Mouse (Mus musculus) hematopoietic stem cell, adult 5-6 weeks (primary cell): ENCODE results near the gene Sorcs1. TPM values are rescaled to one million over a fixed set of nuclear protein-coding genes. Genes with fewer than 3 reads are reported as not detected.
A peak's percentile ranks its signal among the peaks of the same experiment; 100 is the strongest.

Experiments
- ATAC-seq, 2 experiments: fragments of 125-278 bp in 1 of 2; replicated peaks in 1 of 2; 2 replicates each; pipeline ENCODE4 v1.8.0; 2016 to 2017; ENCODE audit warnings: inconsistent platforms in 2 of 2, mild to moderate bottlenecking in 2 of 2, moderate number of reproducible peaks in 2 of 2, low read depth in 1 of 2, moderate TSS enrichment in 1 of 2; ENCODE audit not compliant: low FRiP score in 2 of 2, poor library complexity in 2 of 2, severe bottlenecking in 2 of 2, insufficient read depth in 1 of 2, low TSS enrichment in 1 of 2
- total RNA-seq: library from RNA; stranded (forward); fragments of 172-1452, 232-1000 nt; gene quantifications from 2 replicates; pipeline ENCODE4 v1.2.3, GENCODE M21; 2017

Gene Sorcs1
- total RNA-seq, 1 experiment from 2014 or later: not detected

DNA sequence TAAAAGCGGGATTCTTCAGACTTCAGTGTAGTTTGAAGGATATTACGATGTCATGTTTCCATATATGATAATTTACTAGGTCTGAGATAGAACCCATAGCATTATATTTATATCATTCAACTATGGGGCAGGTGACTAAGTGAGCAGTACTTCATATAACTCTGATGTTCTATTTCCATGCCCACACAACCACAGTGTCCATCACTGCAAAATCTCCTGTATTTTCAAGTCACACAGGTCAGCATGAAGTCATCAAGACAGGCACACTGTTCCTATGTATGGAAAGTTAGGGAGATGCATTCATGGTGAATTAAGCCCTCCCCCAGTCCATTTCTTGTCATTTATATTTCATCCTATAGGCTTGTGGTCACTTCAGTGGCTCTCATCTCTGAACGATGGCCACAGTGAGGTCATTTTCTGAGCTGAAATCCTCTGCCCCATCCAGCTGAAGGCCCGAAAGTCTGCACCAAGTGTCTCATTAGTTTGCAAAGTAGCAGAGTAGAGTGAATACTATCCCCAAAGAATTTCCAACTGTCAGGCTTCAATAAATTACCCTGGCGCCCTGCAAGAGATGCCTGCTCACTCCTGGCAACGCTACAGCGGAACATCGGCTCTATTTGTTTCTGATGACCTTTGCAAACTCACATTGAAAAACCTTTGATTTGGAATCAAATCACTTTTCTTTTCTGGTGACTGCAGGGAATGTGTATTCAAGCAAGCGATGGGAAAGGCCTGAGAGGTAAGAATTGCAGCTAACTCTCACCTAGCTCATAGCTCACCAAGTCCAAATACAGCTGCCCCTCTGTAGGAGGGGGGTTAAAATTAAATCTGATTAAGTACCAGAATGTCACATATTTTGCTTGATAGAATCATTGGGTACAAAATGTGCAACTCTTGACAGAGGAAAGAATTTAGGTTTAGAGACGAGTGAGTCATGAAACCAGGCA is 492.4 kb downstream of the Sorcs1 start:
- no peak for ATAC-seq

DNA sequence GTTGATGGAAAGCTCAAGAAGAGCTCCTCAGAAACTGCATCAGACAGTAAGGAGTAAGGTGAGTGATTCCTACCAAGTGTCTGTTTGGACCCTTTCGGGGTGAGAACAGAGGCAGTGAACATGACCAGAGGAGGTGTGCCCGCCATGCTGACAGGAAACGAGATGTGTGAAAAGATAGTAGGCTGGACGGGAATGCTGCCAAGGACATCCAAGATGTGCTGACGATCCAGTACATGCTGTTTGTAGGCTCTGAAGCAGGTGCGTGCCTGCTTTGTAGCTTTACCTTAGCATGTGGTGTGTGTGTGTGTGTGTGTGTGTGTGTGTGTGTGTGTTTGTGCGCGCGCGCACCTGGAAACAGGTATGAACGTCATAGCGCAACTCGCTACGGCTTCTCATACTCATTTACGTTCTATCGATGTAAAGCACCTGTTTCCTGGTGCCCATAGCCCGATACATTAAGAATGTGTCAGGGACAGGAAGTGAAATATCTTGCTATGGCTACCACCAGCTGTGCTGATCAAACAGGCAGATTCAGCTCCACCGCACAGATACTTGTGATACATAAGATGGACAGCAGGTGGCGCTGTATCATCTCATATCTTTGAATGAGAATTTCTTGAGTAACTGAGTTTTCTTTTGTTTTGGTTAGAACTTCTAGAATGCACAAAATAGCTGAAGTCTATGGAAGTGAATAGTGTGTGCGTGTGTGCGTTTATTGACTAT is 493.4 kb downstream of the Sorcs1 start:
- peak; percentile 91 to 93 for ATAC-seq

DNA sequence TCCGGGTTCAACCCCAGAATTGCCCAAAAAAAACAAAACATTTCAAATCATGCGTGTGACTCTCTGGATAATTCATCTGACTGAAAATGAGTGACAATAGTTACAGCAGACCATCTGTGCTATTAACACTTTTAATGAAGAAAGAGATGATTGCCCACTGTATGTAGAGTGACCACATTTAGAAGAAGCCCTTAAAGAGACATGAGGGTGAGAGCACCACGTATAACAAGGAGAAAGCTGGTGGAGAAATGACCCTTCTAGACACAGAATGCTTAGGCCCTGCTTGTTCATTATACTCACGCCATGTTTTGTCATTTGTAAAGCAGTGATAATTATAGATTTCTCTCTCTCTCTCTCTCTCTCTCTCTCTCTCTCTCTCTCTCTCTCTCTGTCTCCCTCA is 499.6 kb downstream of the Sorcs1 start:
- no peak for ATAC-seq

DNA sequence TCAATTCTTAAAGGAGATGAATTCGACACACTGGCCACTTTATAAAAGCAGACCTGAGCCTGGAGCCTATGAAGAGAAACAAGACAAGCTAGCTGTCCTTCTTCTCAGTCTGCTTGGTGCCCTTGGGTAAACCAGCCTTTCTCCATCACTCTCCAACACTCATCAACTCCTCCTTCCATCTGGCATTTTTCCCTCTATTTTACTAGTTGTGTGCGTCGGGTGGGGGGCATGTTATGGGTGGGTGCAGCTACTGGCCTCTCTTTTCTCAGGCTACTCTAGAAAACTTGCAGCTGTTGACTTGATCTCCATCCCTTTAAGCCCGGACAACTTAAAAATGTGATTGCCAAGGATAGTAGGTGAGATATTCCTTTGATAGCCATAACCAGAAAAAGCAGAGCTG is 500.3 kb downstream of the Sorcs1 start:
- ATAC-seq: no peak

DNA sequence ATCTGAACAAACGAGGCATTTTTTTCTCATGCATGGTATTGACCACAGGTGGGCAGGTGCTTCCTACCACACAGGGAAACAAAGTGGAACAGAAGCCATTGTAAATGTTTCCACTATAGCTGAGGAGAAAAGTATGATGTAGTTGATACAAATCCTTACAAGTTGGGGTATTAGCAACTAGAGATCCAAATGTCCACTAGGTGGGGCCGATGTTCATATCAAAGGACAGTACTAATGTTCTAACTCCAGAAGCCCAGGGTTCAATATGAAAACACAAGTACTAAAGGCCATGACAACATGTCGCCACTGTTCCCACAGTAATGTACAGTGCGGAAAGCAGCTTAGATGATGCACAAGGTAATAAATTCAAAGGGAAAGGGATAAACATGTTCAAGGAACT is 506.6 kb downstream of the Sorcs1 start:
- ATAC-seq: 0 out of 4 replicates have a peak, but pooled peaks of 1 of the 2 experiments have one; percentile 12

DNA sequence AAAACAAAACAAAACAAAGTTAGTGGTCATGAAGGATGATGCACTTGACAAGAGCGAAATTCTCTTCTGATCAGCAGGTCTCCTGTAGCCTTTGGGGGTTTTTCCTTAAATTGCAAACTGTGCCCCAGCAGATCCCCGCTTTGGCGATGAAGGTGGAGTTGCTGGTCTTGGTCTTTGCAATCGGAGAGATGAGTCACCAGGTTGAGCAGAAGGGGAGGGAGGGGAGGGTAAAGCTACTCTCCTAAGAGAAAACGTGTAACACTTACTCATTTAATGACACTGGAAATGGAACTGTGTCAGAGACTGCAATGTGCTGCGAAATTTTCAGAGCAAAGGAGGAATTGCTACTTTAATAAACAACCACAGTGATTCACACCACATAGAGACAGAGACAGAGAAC is 527.3 kb downstream of the Sorcs1 start:
- no peak for ATAC-seq

DNA sequence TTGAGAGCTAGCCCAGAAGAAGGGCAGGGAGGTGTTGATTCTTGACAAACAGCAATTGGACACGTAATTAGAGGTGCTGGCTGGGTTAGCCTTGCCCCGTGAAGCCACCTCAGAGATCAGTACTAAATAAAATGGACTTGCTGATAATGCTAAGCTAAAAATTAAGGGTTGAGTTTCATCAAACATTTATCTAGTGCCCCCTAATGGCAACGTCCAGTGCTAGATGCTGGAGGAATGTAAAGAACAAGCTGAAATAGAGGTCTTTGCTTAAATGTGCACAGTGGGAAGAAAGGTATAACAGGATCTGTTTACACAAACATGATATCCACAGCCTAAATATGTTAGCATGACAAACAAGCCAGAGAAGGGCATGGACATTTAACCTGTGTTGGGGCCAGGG is 532.5 kb downstream of the Sorcs1 start:
- no peak for ATAC-seq

DNA sequence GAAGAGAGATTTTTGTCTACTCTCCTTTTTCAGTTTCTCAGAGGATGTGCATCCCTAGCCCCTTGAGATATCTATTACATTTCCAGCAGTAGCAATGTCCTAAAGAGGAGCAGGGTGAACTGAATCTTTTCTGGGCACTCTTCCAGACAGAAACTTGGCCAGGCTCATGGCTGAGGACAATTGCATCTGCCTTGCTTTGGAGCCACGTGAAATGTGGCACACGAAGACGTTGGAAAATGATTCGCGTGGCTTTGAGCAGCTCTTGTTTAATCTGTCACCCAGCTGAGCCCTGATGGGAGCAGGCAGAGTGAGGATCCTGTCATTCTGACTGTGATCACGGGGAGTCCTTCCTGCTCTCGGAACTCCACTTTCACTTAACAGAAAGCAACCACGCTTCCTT is 536.6 kb downstream of the Sorcs1 start:
- ATAC-seq: no peak

DNA sequence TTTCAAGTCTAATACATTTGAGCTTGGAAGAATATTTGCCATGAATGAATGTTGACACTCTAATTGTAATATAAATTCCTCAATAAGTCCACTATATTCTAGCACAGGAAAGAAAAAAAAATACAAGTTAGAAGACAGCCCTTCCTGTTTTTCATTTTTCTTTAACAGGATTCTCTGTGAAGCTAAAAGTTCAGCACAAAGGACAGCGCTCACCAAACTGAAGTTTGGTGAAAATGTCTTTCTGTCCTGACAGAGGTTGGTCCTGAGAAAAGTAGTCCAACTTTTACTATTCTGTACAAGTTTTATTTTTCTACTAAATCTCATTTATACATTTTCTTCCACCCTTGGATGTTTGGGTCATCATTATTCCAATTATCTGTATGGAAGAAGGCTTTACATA is 543.8 kb downstream of the Sorcs1 start:
- no peak for ATAC-seq

DNA sequence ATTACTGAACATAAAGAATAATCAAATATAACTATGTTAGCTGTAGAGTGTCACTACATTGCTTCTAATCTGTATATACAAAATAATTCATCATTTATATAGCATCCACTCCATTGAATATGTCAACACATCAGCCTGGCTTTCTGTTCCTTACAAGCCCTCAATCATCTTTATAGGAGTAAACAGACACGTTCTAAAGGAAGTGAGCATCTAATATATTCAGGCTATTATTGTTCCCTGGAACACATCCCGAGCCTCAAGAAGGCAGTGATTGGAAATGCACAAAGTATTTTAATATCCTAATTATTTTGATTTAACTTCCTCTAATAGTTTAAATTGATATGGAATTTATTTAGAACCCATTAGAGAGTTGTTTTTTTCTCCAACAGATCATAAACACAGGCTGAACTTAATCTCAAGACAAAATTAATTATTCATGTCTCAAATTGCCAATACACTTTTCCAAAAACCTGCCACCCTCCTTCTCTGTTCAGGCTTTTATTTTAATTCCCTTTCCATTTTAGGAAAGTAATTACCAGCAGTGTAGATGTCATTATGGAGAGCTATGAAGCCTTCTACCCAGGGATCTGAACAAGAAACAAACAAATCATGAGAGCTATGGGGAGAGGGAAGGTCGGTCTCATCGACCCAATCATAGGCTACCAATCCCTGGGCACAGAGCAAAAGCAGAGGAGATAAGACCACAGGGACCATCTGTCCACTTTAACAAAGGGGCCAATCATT is 572.4 kb downstream of the Sorcs1 start:
- no peak for ATAC-seq
